Mouse (Mus musculus): ENCODE measurements around the gene Ica1l. TPM values are rescaled to one million over a fixed set of nuclear protein-coding genes. Genes with fewer than 3 reads are reported as not detected.

Ica1l gene
- total and polyA plus RNA-seq, 2 experiments from 2014 or later, result 63.6 to 67.5 TPM

DNA sequence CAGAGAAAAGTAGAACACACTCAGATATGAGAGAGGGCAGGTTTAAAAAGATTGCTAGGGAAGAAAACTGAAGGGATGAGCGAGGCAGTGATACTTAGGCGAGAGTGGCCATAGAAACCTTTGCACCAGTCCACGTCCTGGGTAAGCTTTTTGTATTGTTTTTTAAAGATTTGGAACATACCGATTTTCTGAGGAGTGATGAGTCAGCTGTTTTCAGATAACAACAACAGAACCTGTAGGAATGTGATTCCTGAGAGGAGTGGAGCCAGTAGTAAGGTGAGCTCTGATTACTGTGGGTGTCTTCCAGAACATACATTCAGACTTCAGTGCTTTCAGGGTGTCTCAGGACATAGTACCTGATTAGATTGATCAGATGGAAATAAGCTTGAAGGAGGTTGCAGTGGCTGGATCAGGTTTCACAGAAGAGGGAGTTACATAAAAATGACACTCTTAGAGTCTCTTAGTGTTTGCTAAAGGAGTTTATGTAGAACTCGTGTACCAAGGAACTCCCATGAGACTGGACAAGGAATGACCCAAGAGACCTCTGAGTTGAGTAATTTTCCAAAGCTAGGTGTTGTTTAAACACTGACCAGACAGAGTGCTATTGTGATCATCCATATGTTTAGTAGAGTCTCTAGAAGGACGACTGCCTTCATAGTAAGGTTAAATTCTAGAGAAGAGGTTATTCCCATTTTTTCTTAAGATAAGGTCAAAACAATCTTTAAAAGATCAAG is 100.8 kb downstream of the Ica1l start:
- no peak for TF ChIP-seq CTCF (IDR thresholded peaks at IDR 0.05; ENCODE audit: low read depth)
- WGBS, result 84% methylated on average over 6 of the region's 6 CpGs
- no peaks in the 10 kb centered on the region for H3K36me3 ChIP-seq (ENCODE audit: insufficient read depth)
- H3K4me3 ChIP-seq (ENCODE audit: low read depth, low read length), result no peak overlapping the region
- ATAC-seq (no peak), DNase-seq (no peak)
- H3K9me3 ChIP-seq (ENCODE audit: low read length), result no peaks in the 10 kb centered on the region
- no peak overlapping the region for H3K4me2 ChIP-seq (ENCODE audit: low read depth)
- no peaks in the 10 kb centered on the region for H3K27me3 ChIP-seq (ENCODE audit: insufficient read depth, low read length)
- no peak overlapping the region for H3K27ac ChIP-seq (ENCODE audit: low read depth, low read length)
- H3K4me1 ChIP-seq (ENCODE audit: insufficient read depth), result 0 out of 2 replicates have a peak, but pooled peaks cover 6% of the 10 kb centered on the region
- H3K9ac ChIP-seq, result no peak overlapping the region

DNA sequence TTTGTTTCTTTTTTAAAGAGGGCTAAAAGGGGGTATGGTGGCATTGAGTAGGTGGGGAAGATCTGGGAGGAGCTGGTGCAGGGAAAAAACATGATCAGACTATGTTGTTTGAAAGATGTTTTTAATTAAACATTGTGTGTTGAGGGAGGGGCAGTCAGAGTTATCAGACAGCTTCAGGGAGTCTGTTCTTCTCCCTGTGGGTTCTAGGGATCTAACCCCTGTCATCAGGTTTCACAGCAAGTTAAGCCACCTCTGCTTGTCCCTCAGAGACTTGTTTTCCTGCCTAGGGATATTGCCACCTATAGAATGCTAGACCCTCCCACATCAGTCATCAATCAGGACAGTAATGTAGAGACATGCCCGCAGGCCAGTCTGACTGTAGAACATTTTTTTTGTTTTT is 101.9 kb downstream of the Ica1l start:
- Histone ChIP-seq H3K9ac (no peak overlapping the region), H3K4me2 (ENCODE audit: low read depth) (no peak overlapping the region), H3K9me3 (ENCODE audit: low read length) (no peaks in the 10 kb centered on the region), H3K27ac (ENCODE audit: low read depth, low read length) (no peak overlapping the region), H3K36me3 (ENCODE audit: insufficient read depth) (no peaks in the 10 kb centered on the region), H3K27me3 (ENCODE audit: insufficient read depth, low read length) (no peaks in the 10 kb centered on the region), H3K4me1 (ENCODE audit: insufficient read depth) (0 out of 2 replicates have a peak, but pooled peaks cover 6% of the 10 kb centered on the region), H3K4me3 (ENCODE audit: low read depth, low read length) (no peak overlapping the region)
- 95% methylated on average over 1 of the region's 1 CpGs for WGBS
- ATAC-seq (no peak), DNase-seq (no peak)
- TF ChIP-seq CTCF (IDR thresholded peaks at IDR 0.05; ENCODE audit: low read depth), result no peak

DNA sequence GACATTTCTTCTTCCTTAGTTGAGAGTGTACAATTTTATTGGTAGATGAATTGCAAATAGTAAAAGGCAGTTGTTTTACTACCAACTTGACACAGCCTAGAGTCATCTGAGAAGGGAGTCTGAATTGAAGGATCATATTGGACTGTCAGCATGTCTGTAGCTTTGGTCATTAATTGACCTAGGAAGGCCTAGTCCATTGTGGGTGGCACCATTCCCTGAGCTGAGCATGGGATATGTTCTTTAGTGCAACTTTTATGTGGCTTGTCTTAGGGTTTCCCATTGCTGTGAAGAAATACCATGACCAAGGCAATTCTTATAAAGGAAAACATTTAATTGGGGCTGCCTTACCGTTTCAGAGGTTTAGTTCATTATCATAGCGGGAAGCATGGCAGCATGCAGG is 110.0 kb downstream of the Ica1l start:
- Histone ChIP-seq H3K9ac (no peak overlapping the region), H3K4me2 (ENCODE audit: low read depth) (no peak overlapping the region), H3K9me3 (ENCODE audit: low read length) (no peaks in the 10 kb centered on the region), H3K27ac (ENCODE audit: low read depth, low read length) (no peak overlapping the region), H3K4me3 (ENCODE audit: low read depth, low read length) (no peak overlapping the region), H3K36me3 (ENCODE audit: insufficient read depth) (no peaks in the 10 kb centered on the region), H3K4me1 (ENCODE audit: insufficient read depth) (no peaks in the 10 kb centered on the region), H3K27me3 (ENCODE audit: insufficient read depth, low read length) (no peaks in the 10 kb centered on the region)
- ATAC-seq, result no peak
- DNase-seq, result no peak
- WGBS, result 74% methylated on average over 2 of the region's 2 CpGs
- no peak for TF ChIP-seq CTCF (IDR thresholded peaks at IDR 0.05; ENCODE audit: low read depth)

Other genes starting within 250 kb of the Ica1l start
- 53.4 and 79.7 TPM in 2 replicates for gene Fam117b, start 130.2 kb downstream of the Ica1l start, total RNA-seq (2014; rRNA removed)
- 22.1 and 31.8 TPM in 2 replicates for gene Fam117b, start 130.2 kb downstream of the Ica1l start, polyA plus RNA-seq (2015; fragmentation: Nextera tagmentation; extraction: Ambion mirVana)
- gene Carf, start 55.1 kb upstream of the Ica1l start, total RNA-seq (2014; rRNA removed), result 15.6 and 30.2 TPM in 2 replicates
- 5.3 and 7.0 TPM in 2 replicates for gene Carf, start 55.1 kb upstream of the Ica1l start, polyA plus RNA-seq (2015; fragmentation: Nextera tagmentation; extraction: Ambion mirVana)
- 29.2 and 33.2 TPM in 2 replicates for gene Wdr12, start 55.5 kb upstream of the Ica1l start, total RNA-seq (2014; rRNA removed)
- gene Wdr12, start 55.5 kb upstream of the Ica1l start, polyA plus RNA-seq (2015; fragmentation: Nextera tagmentation; extraction: Ambion mirVana), result 51.8 and 55.3 TPM in 2 replicates
- gene Nbeal1, start 137.4 kb upstream of the Ica1l start, total RNA-seq (2014; rRNA removed), result 27.0 and 30.0 TPM in 2 replicates
- gene Nbeal1, start 137.4 kb upstream of the Ica1l start, polyA plus RNA-seq (2015; fragmentation: Nextera tagmentation; extraction: Ambion mirVana), result 2.5 and 4.0 TPM in 2 replicates

Data from forebrain, postnatal 0 days (tissue).